Mouse (Mus musculus) mature B cell (primary cell): Measurements from ENCODE around the gene Aqp3.

ENCODE experiments used
- in situ Hi-C: fragments of 300-500 bp; cut with MboI; formaldehyde crosslinking; loops from 2 replicates; pipeline ENCODE4 v1.14.3; 2019

Aqp3 gene

DNA sequence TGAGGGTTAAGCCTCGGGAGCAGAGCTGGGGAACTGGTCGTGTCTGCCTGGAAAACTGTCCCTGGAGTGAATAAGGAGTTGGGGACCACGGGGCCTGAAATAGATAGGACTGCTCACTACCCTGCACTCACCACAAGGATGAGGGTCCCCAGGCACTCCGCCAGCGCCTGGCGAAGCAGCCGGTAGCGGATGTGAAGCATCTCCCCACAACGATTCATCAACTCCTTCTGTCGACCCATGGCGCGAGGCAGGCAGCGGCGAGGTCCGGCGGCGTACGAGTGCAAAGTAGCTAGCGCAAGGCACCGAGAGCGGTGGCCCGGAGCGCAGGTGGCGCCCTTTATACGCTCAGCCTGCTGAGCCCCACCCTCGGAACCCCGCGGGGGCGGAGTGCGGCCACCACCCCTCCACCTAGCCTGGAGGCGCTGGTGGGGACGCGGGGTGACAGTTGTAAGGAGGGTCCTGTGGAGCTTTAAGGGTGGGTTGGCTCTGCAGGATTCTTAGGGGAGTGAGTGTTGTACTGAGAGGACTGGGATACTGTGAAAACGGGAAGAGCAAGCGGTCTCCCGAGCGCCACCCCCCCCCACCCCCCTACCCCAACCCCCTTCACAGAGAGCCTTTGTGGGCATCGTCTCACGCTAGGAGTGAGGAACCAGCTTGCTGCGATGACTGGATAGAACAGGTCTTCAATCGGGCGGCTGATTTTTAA is at the start of gene Aqp3:
Aqp3 (minus strand) TSS at position 313 of the 706 bp plus-strand sequence.
- in situ Hi-C loops, result no loop called here

DNA sequence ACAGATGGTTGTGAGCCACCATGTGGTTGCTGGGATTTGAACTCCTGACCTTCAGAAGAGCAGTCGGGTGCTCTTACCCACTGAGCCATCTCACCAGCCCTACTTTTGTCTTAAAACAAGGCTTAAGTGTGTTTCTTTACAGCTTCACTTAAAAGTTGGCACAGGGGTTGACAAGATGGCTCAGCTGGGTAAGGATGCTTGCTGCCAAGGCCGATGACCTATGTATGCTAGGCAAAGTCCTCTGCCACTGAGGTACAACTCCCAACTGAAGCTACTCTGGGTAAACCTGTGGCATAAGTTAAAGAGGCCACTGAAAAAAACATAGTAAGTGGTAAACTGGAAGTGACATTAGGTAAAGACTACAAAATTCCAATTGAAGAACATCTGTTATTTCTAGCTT is 44.6 kb upstream of the Aqp3 start:
- in situ Hi-C loops, result no loop called here

DNA sequence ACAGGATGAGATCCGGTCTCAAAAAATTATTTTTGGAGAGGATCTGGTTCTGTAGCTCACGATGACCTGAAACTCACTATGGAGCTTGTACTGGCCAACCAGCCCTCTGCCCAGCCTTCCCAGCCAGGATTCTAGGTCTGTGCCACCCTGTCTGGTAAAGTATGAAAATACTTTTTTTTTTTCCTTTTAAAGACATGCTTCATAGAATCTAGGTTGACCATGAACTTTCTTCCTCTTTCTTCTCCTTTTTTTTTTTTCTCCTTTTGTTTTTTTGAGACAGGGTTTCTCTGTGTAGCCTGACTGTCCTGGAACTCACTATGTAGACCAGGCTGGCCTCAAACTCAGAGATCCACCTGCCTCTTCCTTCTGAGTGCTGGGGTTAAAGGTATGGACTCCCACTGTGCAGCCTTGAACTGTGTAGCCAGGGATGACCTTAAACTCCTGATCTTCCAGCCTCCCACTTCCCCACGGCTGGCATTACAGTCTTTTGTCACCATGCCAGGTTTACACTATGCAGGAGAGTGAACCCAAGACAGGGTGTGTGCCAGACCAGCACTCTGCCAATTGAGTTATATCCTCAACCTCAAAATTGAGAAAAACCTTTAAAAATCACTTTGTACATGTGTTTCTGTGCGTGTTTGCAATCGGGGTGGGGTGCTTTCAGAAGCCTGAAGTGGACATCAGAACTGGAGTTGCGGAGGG is 42.3 kb upstream of the Aqp3 start:
- in situ Hi-C loops, result no loop called here

DNA sequence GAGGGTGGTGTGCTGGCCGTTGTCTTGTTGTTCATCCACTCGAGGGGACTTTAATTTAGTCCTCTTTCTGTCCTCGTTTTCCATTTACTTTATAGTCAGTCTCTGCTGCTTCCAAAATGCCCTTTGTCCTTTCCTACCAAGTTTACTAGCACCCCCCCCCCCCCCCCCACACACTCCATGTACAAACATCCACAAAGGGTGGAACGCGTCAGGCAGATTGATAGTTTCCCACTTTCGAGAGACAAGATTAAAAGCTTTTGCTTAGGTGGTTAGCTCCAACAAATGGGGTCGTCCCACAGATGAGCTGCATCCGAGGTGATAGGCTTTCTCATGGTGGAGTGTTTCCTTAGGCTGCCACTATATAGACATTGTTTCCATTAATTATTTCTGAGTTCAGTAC is 38.8 kb upstream of the Aqp3 start:
- in situ Hi-C loops, result no loop called here

DNA sequence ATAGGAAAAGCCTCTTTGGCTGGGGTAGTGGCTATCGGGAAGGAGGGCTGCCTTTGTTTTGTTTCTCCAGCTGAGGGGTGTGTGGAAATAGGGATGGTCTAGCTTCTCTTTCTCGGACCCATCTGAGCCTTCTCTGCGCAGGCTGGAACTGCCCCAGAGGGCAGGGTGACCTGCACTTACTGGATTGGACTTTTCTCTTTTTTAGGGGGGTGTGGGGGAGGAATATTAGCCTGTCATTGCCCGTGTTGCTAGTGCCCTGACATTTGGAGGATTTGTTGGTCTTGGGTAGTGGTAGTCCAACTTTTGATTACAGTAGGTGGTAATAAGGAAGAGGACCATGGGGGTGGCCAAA is 38.4 kb upstream of the Aqp3 start:
- in situ Hi-C loops, result no loop called here

DNA sequence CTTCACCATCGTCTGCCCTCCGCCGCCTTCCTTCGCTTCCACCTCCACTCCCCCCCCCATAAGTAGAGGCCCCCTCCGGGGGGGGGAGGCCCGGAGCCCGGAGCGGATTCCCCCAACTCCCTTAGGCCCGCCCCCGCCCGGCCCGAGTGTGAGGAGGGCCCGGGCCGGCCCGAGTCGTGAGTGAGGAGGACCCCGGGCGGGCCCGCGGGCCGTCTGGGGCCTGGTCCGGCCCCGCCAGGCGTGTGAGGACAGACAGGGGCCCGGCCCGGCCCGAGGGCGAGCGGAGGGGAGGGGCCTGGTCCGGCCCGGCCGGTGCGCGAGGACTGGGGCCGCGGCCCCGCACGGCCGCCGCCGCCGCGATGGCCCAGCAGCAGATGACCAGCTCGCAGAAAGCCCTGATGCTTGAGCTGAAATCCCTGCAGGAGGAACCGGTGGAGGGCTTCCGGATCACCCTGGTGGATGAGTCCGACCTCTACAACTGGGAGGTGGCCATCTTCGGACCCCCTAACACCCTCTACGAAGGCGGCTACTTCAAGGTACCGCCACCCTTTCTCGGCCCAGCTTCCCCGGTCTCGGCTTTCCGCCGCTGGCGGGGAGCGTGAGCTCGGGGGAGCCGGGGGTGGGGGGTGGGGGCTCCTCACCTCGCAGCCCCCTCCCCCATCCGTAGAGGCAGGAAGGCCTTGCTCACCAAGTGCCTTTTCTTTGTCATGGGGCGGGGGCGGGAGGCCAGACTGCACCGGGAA is 37.9 kb upstream of the Aqp3 start, which contains the start of gene Ube2r2:
Ube2r2 (plus strand) TSS at position 33 of the 743 bp plus-strand sequence.
- in situ Hi-C loops, result no loop called here

DNA sequence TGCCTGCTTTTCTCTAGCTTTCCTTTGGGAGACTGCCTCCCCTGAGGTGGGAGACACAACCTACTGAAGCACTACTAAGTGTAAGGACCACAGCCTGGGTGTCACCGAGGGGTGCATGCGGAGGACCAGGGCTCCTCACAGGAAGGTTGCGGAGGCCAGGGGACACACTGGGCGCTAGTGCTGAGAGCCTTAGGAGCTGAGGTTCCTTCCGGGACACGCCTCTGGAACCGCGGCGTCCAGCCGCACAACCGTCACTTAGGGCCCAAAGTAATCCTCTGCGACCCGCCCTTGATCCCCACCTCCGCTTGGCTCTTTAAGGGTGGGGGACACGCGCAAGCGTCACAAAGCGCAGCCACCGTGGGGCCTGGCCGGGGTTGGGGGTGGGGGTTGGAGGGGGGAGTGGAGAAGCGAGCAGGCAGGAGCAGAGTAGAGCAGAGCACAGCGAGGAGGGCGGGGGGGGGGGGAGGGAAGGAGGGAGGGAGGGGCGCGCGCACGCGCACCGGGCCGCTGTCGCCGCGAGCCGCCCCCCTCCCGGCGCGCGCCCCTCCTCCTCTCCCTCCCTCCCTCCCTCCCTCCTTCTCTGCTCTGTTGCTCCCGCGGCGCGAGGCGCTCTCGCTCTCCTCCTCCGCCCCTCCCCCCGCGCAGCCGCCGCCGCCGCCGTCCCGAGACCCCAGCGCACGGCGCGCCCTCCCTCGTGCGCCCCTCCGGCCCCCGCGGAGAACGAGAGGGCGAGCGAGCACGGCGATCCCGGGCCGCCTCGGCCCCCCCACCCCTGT is 37.1 kb upstream of the Aqp3 start:
- in situ Hi-C loops, result no loop called here

DNA sequence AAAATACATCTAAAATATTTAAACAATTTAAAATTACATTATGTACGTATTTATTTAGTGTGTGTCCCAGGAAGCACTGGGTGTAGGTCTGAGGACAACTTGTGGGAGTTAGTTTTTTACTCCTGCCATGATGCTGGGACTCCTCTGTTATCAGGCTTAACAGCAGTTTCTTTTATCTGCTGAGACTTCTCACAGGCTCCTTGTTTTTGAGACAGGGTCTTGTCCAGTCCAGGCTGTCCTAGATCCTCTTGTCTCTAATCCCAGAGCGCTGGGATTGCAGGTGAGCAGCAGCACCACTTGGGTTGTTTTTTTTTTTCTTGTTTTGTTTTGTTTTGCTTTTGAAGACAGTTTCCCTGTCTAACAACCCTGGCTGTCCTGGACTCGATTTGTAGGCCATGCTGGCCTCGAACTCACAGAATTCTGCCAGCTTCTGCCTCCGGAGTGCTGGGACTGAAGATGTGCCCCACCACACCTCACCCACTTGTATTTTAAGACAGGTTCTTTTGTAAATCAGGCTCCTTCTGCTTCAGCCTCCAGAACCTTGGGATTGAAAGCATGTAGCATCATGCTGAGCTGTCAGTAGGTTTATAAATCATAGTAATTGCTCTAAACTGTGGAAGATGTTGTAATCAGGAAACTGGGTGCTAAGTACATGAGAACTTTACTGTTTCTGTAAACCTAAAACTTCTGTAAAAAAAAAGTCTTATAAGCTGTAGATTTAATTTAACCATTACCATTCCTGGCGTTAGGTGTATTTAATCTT is 35.7 kb upstream of the Aqp3 start:
- in situ Hi-C loops, result no loop called here

DNA sequence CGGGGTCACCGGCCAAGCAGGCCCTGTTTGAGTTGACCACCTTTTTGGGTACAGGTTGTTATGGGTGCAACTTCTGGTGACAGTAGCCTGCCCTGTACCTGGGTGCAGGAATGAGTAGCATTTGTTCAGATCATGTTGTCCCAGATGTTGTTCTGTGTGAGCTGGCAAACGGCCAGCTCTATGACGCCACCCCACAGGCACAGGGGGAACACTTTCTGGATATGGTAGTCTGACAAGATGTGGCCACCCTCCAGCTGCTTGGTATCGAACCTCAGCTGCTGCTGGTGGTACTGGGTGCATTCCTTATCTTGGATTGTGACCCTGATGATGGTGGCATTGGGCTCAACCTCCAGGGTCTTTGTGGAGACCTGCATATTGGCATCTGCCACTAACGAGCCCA is 34.5 kb upstream of the Aqp3 start:
- in situ Hi-C loops, result no loop called here

DNA sequence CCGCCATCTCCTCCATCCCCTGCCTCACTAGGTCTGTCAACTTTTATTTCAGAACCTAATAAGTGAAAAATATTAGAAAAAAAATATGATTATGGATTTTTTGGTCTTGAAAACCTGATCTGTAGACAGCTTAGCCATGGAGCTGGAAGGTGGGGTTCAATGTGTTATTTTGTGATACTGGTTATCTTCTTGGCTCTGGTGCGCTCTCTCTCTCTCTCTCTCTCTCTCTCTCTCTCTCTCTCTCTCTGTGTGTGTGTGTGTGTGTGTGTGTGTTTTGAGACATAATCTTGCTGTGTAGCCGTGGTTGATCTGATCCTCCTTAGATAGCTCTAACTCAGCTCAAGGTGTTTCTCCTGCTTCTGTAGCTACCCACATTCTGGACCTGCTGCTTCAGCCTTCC is 31.9 kb upstream of the Aqp3 start:
- in situ Hi-C loops, result loop anchor here (5.0 kb wide), 1 partner anchor 37 kb away; no protein-coding TSS in a partner anchor

DNA sequence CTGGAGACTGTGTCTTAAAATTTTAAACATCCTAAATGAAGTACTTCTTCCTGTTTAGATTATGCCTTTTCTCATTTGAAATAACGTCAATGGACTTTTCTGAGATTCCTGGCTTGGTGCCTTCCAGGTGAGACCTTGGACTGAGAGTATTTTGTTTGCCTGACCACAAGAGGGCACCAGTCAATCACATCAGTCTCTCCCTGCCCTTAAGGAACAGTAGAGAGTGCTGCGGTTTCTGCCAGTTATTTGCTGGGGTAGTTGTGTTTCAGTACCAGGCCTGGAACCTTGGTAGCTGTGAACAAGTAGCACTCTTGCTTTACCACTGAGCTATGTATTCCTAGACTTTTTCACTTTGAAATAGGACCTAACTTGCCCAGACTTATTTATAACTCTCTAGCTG is 31.4 kb upstream of the Aqp3 start:
- in situ Hi-C loops, result loop anchor here (5.0 kb wide), 1 partner anchor 38 kb away; no protein-coding TSS in a partner anchor

DNA sequence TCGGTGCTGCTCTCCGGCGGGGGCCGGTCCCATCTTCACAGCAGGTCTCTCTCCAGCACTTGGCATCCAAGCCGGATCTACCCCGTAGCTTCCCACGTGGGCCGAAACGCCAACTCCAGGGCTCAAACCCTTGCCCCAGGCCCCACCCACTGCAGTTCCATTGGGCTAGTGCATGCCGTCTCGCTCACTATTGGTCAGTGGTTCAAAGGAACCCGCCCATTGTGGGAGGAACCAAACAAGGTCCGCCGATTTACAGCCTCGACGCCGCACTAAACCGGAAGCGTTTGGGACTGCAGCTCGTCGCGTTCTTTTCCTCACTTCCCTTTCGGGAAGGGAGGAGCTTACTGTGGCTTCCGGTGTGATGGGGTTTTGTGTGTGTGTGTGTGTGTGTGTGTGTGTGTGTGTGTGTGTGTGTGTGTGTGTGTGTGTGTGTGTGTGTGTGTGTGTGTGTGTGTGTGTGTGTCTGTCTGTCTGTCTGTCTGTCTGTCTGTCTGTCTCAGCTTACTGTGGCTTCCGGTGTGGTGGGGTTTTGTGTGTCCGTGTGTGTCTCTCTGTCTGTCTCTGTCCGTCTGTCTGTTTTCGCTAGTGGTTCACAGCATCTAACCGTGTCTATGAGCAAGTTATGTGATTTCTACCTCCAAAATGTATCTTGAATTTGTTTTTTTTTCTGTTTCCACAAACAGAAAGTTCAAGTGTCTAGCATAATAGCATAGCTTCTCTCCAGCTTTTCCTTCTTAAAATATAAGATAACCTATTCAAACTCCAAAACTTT is 26.4 kb upstream of the Aqp3 start, which contains the start of gene Nol6:
Nol6 (minus strand) TSS at position 276 of the 772 bp plus-strand sequence.
- in situ Hi-C loops, result no loop called here

DNA sequence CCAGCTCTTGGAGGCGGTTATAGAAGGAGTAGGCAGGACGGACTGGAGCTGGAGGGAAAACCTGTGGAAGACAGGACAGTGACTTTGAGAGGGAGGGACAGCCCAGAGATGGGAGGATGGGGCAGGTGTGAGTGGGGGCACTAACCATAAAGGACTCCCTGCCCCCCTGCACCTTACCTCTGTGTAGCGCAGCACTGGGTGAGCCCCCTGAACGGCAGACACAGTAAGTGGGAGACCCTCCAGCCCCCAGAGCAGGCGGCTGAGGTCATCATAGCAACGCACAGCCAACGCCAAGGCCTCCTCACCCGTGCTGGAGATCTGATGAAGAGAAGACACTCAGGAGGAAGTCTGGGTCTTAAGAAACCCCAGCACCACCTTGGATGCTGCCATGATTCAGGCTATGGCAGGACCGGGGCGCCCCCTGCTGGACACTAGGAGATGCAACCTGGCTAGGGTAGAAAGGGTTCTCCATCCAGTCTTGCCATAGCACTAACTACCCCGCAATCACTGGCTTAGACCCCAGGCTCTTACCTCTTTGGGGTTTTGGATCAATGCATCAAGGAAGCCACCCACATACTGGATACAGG is 20.8 kb upstream of the Aqp3 start:
- in situ Hi-C loops, result no loop called here

DNA sequence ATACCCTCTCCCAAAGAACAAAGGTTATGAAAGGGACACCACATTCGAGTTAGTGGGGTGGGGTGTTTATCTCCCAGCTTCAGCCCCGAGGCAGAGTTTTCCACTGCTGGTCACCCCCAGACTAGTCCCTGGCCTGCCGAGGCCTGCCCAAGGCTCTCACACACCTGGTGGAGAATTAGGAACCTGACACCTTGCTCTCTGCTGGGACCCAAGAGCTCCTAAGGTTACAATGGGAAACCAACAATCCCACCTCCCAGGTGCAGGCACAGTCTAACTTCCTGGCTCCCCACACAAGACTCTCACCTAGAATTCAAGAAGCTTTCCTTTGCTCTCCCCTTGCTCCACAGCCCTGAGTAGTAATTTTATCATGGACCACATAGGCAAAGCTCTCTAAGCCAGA is 18.8 kb upstream of the Aqp3 start:
- in situ Hi-C loops, result no loop called here

DNA sequence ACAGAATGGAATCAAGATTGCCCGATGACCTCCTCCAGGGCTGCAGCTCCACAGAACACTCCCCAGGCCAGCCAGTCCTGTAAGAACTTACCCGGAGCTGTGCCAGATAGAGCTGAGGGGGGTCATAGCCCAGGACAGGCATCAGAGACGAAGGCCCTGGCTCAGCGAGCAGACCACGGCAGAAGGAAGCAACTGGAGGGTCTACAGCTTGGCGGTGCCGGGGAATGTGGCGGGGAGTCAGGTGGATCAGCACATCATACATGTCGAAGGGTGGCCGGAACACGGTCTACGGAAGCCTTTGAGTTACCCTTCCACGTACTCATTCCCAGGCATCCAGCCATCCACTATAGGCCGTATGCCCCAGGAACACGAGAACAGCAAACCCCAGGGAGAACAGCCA is 17.8 kb upstream of the Aqp3 start:
- in situ Hi-C loops, result no loop called here

DNA sequence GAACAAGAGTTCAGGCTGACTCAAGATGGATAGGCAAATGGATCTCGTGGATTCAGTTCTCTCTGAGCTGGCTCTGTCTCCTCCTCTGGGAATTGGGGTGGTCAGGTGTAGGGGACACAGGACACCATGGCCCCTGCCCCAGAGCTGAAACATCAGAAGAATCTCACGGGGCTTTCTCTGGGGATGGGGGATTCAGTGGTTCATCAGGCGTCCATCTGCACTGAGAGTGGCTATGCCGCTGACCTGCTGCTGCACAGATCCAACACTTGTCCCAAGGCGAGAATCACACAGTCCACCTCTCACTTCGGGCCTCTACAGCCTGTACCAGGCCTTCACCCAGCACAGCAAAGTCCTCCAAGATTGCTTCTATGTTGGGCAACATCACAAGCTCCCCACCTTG is 17.1 kb upstream of the Aqp3 start:
- in situ Hi-C loops, result no loop called here

DNA sequence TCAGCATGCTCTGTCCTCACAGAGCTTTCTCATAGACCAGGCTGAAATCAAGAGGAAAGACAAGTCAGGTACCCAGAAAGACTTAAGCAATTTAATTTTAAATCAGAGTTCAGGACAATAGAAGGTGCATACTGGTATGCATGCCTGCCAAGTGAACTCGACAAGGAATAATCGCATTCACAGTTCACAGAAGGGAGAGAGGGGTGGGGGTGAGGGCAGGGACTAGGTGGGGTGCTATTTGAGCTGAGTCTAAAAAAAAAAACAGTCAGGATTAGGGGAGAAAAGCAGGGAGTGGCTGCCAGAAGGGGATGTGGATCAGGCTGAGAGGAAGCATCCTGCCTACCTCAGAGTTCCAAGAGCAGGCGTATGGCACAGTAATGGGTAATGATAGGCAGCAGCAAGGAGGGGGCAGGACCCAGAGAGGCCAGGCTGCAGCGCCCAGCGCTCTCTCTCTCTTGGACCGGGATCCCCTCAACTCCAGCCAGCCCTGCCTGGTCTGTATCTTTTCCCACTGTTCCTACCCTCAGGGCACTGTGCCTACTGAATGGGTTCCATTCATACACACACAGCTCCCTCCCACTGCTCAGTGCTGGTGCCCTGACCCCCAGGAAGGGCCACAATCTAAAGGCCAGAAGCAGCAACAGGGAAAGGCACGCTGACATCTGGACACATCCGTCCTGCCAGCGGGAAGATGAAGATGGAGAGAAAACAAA is 16.5 kb upstream of the Aqp3 start:
- in situ Hi-C loops, result no loop called here

DNA sequence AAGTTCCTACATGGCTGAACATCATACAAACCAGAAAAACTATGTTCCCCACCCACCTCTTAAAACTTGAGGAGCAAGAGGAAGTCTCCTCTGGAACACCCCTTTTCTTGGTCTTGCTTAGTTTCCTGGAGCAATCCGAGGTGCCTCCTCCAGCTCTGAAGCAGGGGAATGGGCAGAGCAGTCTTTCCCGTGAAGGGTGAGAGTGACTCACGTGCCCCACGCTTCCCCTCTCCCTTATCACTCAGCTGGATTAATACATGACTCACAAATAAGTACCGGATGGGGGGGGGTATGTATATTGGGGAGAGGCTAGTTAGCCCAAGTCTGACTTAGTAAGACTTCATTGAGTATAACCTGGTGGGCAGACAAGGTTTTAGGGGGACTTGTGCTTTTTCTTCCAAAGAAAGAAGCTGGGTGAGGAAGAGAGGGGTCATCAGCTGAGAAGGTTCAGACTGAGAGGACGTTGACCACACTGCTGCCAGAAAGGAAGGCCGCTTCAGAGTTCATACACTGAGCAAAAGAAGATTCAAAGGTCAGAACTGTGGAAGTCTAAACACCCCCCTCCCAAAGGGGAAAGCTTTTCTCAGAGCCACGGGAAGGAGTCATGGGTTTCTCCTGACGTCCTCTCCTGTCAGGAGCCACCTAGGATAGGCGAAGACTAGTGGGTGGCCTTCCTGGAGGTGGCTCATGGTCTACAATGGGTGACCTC is 10.9 kb upstream of the Aqp3 start:
- in situ Hi-C loops, result no loop called here

DNA sequence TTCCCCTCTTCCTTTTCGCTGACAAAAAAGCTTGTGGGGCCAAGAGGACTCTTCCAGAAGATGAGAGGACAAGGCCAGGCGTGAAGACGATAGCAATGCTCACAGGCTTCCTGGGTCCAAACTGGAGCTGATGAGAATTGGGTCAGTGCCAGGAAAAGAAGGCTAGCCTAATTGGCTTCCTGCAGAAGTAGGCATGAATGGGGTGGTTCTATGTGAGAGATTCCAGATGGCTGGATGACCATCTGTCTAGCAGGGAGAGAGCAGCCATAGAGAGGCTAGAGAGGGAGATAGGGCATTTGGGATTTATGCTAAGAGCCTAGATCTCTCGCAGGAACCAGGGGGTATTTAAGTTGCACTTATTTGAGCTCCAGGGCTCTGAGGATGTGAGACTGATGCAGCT is 9.5 kb upstream of the Aqp3 start:
- in situ Hi-C loops, result no loop called here
